Mouse (Mus musculus) adrenal gland, adult 2 months (tissue): ENCODE results near the gene Ctnnbl1. TPM values are rescaled to one million over a fixed set of nuclear protein-coding genes. Genes with fewer than 3 reads are reported as not detected.

ENCODE experiments used
- DNase-seq: peaks from one replicate; pipeline ENCODE4 v3.0.0; 2021
- polyA plus RNA-seq: library from polyadenylated mRNA; depleted of rRNA; stranded (reverse); fragments of >200 nt; gene quantifications from 2 replicates; pipeline ENCODE4 v1.2.3, GENCODE M21; 2012
- total RNA-seq, 2 experiments: library from RNA; stranded (reverse); gene quantifications; 2 replicates each; pipeline ENCODE4 v1.2.3; 2021

Ctnnbl1 gene
- total and polyA plus RNA-seq, 3 experiments: 12.4 to 20.4 (median 15.6) TPM

GRCm38 (mm10) chr2:157873691-157874090 lies 136.5 kb downstream of the Ctnnbl1 start:
- DNase-seq: peak; percentile 50

GRCm38 (mm10) chr2:157875111-157875510 lies 137.9 kb downstream of the Ctnnbl1 start:
- peak; percentile 44 for DNase-seq

- DNase-seq: peak; percentile 79
These were observed 140.2 kb downstream of the Ctnnbl1 start for GRCm38 (mm10) chr2:157877394-157877793.

GRCm38 (mm10) chr2:157877967-157878366 lies 140.8 kb downstream of the Ctnnbl1 start:
- no peak for DNase-seq

GRCm38 (mm10) chr2:157881939-157882338 lies 144.7 kb downstream of the Ctnnbl1 start:
- DNase-seq: no peak

- DNase-seq: no peak
These were observed 150.2 kb downstream of the Ctnnbl1 start for GRCm38 (mm10) chr2:157887275-157888025.

- no peak for DNase-seq
These were observed 154.0 kb downstream of the Ctnnbl1 start for GRCm38 (mm10) chr2:157891166-157891565.

- peak; percentile 65 for DNase-seq
These were observed 159.9 kb downstream of the Ctnnbl1 start for GRCm38 (mm10) chr2:157897131-157897530.

- DNase-seq: peak; percentile 84
These were observed 176.0 kb downstream of the Ctnnbl1 start for GRCm38 (mm10) chr2:157913204-157913636.

- DNase-seq: no peak
These were observed 176.5 kb downstream of the Ctnnbl1 start for GRCm38 (mm10) chr2:157913705-157914104.

GRCm38 (mm10) chr2:157914105-157914764 lies 177.0 kb downstream of the Ctnnbl1 start, which contains the start of gene Vstm2l:
TSS of gene Vstm2l (plus strand) at chr2:157914653.
- DNase-seq: no peak

GRCm38 (mm10) chr2:157914889-157915517 lies 177.8 kb downstream of the Ctnnbl1 start:
- no peak for DNase-seq

GRCm38 (mm10) chr2:157918529-157918928 lies 181.3 kb downstream of the Ctnnbl1 start:
- DNase-seq: no peak

- DNase-seq: no peak
These were observed 184.3 kb downstream of the Ctnnbl1 start for GRCm38 (mm10) chr2:157921551-157921950.

GRCm38 (mm10) chr2:157923406-157923805 lies 186.2 kb downstream of the Ctnnbl1 start:
- no peak for DNase-seq

GRCm38 (mm10) chr2:157924504-157924903 lies 187.3 kb downstream of the Ctnnbl1 start:
- DNase-seq: no peak

- no peak for DNase-seq
These were observed 189.3 kb downstream of the Ctnnbl1 start for GRCm38 (mm10) chr2:157926502-157926901.

GRCm38 (mm10) chr2:157926927-157927326 lies 189.7 kb downstream of the Ctnnbl1 start:
- no peak for DNase-seq

GRCm38 (mm10) chr2:157927397-157927796 lies 190.2 kb downstream of the Ctnnbl1 start:
- no peak for DNase-seq

- DNase-seq: no peak
These were observed 190.6 kb downstream of the Ctnnbl1 start for GRCm38 (mm10) chr2:157927815-157928214.

GRCm38 (mm10) chr2:157932655-157933054 lies 195.5 kb downstream of the Ctnnbl1 start:
- no peak for DNase-seq

- DNase-seq: no peak
These were observed 198.4 kb downstream of the Ctnnbl1 start for GRCm38 (mm10) chr2:157935444-157936171.
